In genomic region chr17:61578895-61579294, GRCm38 (mm10) we compare ENCODE assay signal across 34 mouse cellular contexts.
"Had no signal": no experiment of that assay in that cellular context is flagged by ENCODE, and none has a peak within 500 bp of the region (broad histone marks: within the 10 kb centered on the region; RNA-seq: fewer than 3 reads in every experiment).

No protein-coding gene starts in this region.

- DNase-seq: heart, postnatal 10 days; heart, postnatal 14 days; heart, postnatal 36 days; heart, postnatal 4 days; kidney, adult 11 months; kidney, adult 18-20 months; kidney, adult 2 months; kidney, adult 8-10 months; kidney, adult 9 months; kidney, postnatal 10 days; kidney, postnatal 14 days; kidney, postnatal 25 days; kidney, postnatal 36 days; kidney, postnatal 4 days; layer of hippocampus, adult 9-11 months; layer of hippocampus, postnatal 36 days had no signal

- H3K4me1 ChIP-seq: heart, embryonic 12.5 days; heart, embryonic 13.5 days; heart, embryonic 15.5 days; hindbrain, embryonic 10.5 days; hindbrain, embryonic 12.5 days; hindbrain, embryonic 13.5 days; hindbrain, embryonic 15.5 days; intestine, embryonic 15.5 days; kidney, embryonic 15.5 days had no signal

- H3K9me3 ChIP-seq: heart, embryonic 12.5 days; heart, embryonic 13.5 days; heart, embryonic 15.5 days; hindbrain, embryonic 10.5 days; hindbrain, embryonic 12.5 days; hindbrain, embryonic 13.5 days; hindbrain, embryonic 15.5 days; intestine, embryonic 15.5 days; kidney, embryonic 15.5 days had no signal

- ATAC-seq: hindbrain, embryonic 16.5 days; hindbrain, postnatal 0 days; inflammation-experienced regulatory T-cells, adult 6 months; intestine, embryonic 15.5 days; intestine, embryonic 16.5 days; intestine, postnatal 0 days had no signal

- H3K9ac ChIP-seq: heart, embryonic 12.5 days; heart, embryonic 13.5 days; heart, embryonic 15.5 days; hindbrain, embryonic 12.5 days; hindbrain, embryonic 13.5 days; hindbrain, embryonic 14.5 days; hindbrain, embryonic 15.5 days; intestine, embryonic 15.5 days; kidney, embryonic 15.5 days had no signal

- H3K27me3 ChIP-seq: heart, embryonic 12.5 days; heart, embryonic 13.5 days; heart, embryonic 15.5 days; hindbrain, embryonic 12.5 days; hindbrain, embryonic 13.5 days; hindbrain, embryonic 15.5 days; intestine, embryonic 15.5 days; kidney, embryonic 15.5 days had no signal

- H3K27ac ChIP-seq: heart, embryonic 13.5 days; heart, embryonic 15.5 days; hindbrain, embryonic 10.5 days; hindbrain, embryonic 12.5 days; hindbrain, embryonic 13.5 days; hindbrain, embryonic 14.5 days; hindbrain, embryonic 15.5 days; hindbrain, postnatal 0 days; intestine, embryonic 15.5 days; kidney, embryonic 15.5 days; kidney, postnatal 0 days; layer of hippocampus, adult 2 months; left cerebral cortex, adult 2 months had no signal

- H3K4me3 ChIP-seq: heart, embryonic 12.5 days; heart, embryonic 13.5 days; heart, embryonic 15.5 days; hindbrain, embryonic 10.5 days; hindbrain, embryonic 12.5 days; hindbrain, embryonic 13.5 days; hindbrain, embryonic 15.5 days; intestine, embryonic 15.5 days; kidney, embryonic 15.5 days; layer of hippocampus, adult 2 months; left cerebral cortex, adult 2 months had no signal

- H3K4me2 ChIP-seq: heart, embryonic 12.5 days; heart, embryonic 13.5 days; heart, embryonic 15.5 days; hindbrain, embryonic 12.5 days; hindbrain, embryonic 13.5 days; hindbrain, embryonic 14.5 days; hindbrain, embryonic 15.5 days; intestine, embryonic 15.5 days; kidney, embryonic 15.5 days had no signal

- H3K36me3 ChIP-seq: heart, embryonic 12.5 days; heart, embryonic 13.5 days; heart, embryonic 15.5 days; hindbrain, embryonic 10.5 days; hindbrain, embryonic 12.5 days; hindbrain, embryonic 13.5 days; hindbrain, embryonic 15.5 days; intestine, embryonic 15.5 days; kidney, embryonic 15.5 days had no signal
